Mouse (Mus musculus) myocyte (in vitro differentiated cells): ENCODE measurements around the gene Miga1.

Source experiments
- CEBPB ChIP-seq: IDR thresholded peaks from 2 replicates; pipeline ENCODE4 v1.6.1; 2011; ENCODE audit warnings: mild to moderate bottlenecking, moderate library complexity; ENCODE audit not compliant: poor library complexity, insufficient read depth, severe bottlenecking
- E2F4 ChIP-seq: IDR thresholded peaks from one replicate; pipeline ENCODE4 v1.6.1; 2011; ENCODE audit warnings: mild to moderate bottlenecking, control low read depth, moderate library complexity; ENCODE audit not compliant: insufficient read depth
- MAX ChIP-seq: IDR thresholded peaks from one replicate; pipeline ENCODE4 v1.6.1; 2011; ENCODE audit warnings: low read depth, mild to moderate bottlenecking, control low read depth
- MYOD1 ChIP-seq, 3 experiments: IDR thresholded peaks; one replicate each; pipeline ENCODE4 v1.6.1; 2011; ENCODE audit warnings: control low read depth in 2 of 3, low read depth in 2 of 3, mild to moderate bottlenecking in 2 of 3, moderate library complexity in 1 of 3; ENCODE audit not compliant: insufficient read length in 2 of 3, control insufficient read depth in 1 of 3
- MYOG ChIP-seq, 3 experiments: IDR thresholded peaks; one replicate each; pipeline ENCODE4 v1.6.1; 2011; ENCODE audit warnings: control low read depth in 2 of 3, low read depth in 2 of 3, mild to moderate bottlenecking in 2 of 3; ENCODE audit not compliant: insufficient read length in 2 of 3, control insufficient read depth in 1 of 3, insufficient read depth in 1 of 3
- POLR2A ChIP-seq: IDR thresholded peaks from one replicate; pipeline ENCODE4 v1.6.1; 2011; ENCODE audit warnings: low read depth, mild to moderate bottlenecking, control low read depth, moderate library complexity; ENCODE audit not compliant: insufficient read length
- POLR2AphosphoS2 ChIP-seq: IDR thresholded peaks from one replicate; pipeline ENCODE4 v1.6.1; 2011; ENCODE audit warnings: low read depth, control low read depth; ENCODE audit not compliant: insufficient read length
- TCF12 ChIP-seq: IDR thresholded peaks from one replicate; pipeline ENCODE4 v1.6.1; 2011; ENCODE audit warnings: mild to moderate bottlenecking, control low read depth; ENCODE audit not compliant: poor library complexity, insufficient read depth, severe bottlenecking
- USF1 ChIP-seq: IDR thresholded peaks from one replicate; pipeline ENCODE4 v1.6.1; 2011; ENCODE audit warnings: low read depth, mild to moderate bottlenecking, control low read depth, moderate library complexity

GRCm38 (mm10) chr3:152294400-152294799 is 45.8 kb downstream of the Miga1 start:
- TF ChIP-seq POLR2A (no peak), CEBPB (no peak), TCF12 (no peak), POLR2AphosphoS2 (no peak), MYOD1 (IDR thresholded peaks at IDR 0.05; ENCODE audit: control insufficient read depth in 1 of 3, insufficient read length in 2 of 3, low read depth in 2 of 3) (no peak), E2F4 (no peak), MAX (no peak), MYOG (IDR thresholded peaks at IDR 0.05; ENCODE audit: control insufficient read depth in 1 of 3, insufficient read depth in 1 of 3, insufficient read length in 2 of 3, low read depth in 2 of 3) (no peak), USF1 (no peak)
